Mouse (Mus musculus) heart, adult 8-10 months (tissue): Measurements from ENCODE around the gene Olfr137. TPM values are rescaled to one million over a fixed set of nuclear protein-coding genes. Genes with fewer than 3 reads are reported as not detected.

ENCODE experiments used
- DNase-seq: peaks from one replicate; pipeline ENCODE4 v3.0.0; 2022; ENCODE audit warnings: low spot score
- total RNA-seq, 4 experiments: library from RNA; stranded (reverse); gene quantifications; 2 replicates each; pipeline ENCODE4 v1.2.4; 2022

The Olfr137 gene
- total RNA-seq = not detected

GRCm38 (mm10) chr17:38307470-38307869 is at the start of gene Olfr137:
TSS of gene Olfr137 (minus strand) at chr17:38307570.
- DNase-seq = no peak

DNA sequence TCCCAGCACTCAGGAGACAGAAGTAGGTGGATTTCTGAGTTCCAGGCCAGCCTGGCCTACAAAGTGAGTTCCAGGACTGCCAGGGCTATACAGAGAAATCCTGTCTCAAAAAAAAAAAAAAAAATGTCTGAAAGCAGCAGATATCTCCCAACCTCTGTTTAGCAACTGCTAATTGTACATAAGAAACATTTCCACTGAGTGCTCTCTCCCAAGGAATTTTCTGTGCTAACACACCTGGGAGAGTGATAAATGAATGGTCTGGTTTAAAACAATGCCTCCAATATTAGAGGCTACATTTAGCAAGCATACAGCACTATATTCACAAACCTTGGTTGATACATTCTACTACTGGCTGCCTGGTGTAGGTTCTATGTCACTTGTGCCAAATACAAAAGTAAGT is 22.2 kb upstream of the Olfr137 start, which contains the start of gene Olfr136:
TSS of gene Olfr136 (plus strand) at position 301 of the 400 bp plus-strand sequence.
- no peak for DNase-seq

GRCm38 (mm10) chr17:38260735-38261134 is 46.6 kb downstream of the Olfr137 start, which contains the start of gene Olfr138:
TSS of gene Olfr138 (plus strand) at chr17:38261035.
- DNase-seq = no peak

Other genes starting within 250 kb of the Olfr137 start
- gene Olfr129, start 247.5 kb downstream of the Olfr137 start, total RNA-seq = not detected
- not detected for gene Olfr130, start 243.6 kb downstream of the Olfr137 start, total RNA-seq
- gene Olfr131, start 218.9 kb downstream of the Olfr137 start, total RNA-seq = not detected
- gene Olfr132, start 173.0 kb downstream of the Olfr137 start, total RNA-seq = not detected
- not detected for gene Olfr133, start 162.3 kb downstream of the Olfr137 start, total RNA-seq
- gene Olfr134, start 136.2 kb downstream of the Olfr137 start, total RNA-seq = not detected
- gene Olfr135, start 103.2 kb downstream of the Olfr137 start, total RNA-seq = not detected
- not detected for gene Olfr138, start 46.5 kb downstream of the Olfr137 start, total RNA-seq
- not detected for gene Olfr136, start 22.3 kb upstream of the Olfr137 start, total RNA-seq
- gene Esp36, start 112.6 kb upstream of the Olfr137 start, total RNA-seq = not detected
- gene Esp34, start 246.6 kb upstream of the Olfr137 start, total RNA-seq = not detected